Mouse (Mus musculus) adrenal gland, postnatal 10 days (tissue): ENCODE data around the gene Rara. TPM values are rescaled to one million over a fixed set of nuclear protein-coding genes. Genes with fewer than 3 reads are reported as not detected.

Experiments used
- DNase-seq: peaks from one replicate; pipeline ENCODE4 v3.0.0; 2021; ENCODE audit warnings: mixed read lengths
- total RNA-seq, 2 experiments: library from RNA; stranded (reverse); gene quantifications; 2 replicates each; pipeline ENCODE4 v1.2.3; 2021

Gene Rara
- total RNA-seq, 2 experiments from 2014 or later = 26.2 to 34.7 TPM

- DNase-seq = peak; percentile 75
Measured at GRCm38 (mm10) chr11:98937914-98938694, 10.5 kb downstream of the Rara start.

GRCm38 (mm10) chr11:98938701-98939083 is 11.1 kb downstream of the Rara start:
- DNase-seq = peak; percentile 12

GRCm38 (mm10) chr11:98939084-98939952 is 11.7 kb downstream of the Rara start:
- DNase-seq = no peak

- no peak for DNase-seq
Measured at GRCm38 (mm10) chr11:98939953-98940641, 12.5 kb downstream of the Rara start.

GRCm38 (mm10) chr11:98940776-98941175 is 13.2 kb downstream of the Rara start:
- DNase-seq = no peak

GRCm38 (mm10) chr11:98941341-98941825 is 13.8 kb downstream of the Rara start:
- DNase-seq = peak; percentile 79

GRCm38 (mm10) chr11:98941826-98942550 is 14.4 kb downstream of the Rara start:
- peak; percentile 83 for DNase-seq

- DNase-seq = peak; percentile 41
Measured at GRCm38 (mm10) chr11:98942555-98942922, 14.9 kb downstream of the Rara start.

- DNase-seq = peak; percentile 69
Measured at GRCm38 (mm10) chr11:98942923-98943641, 15.5 kb downstream of the Rara start.

GRCm38 (mm10) chr11:98943741-98944461 is 16.3 kb downstream of the Rara start:
- DNase-seq = peak; percentile 59

- no peak for DNase-seq
Measured at GRCm38 (mm10) chr11:98944897-98945604, 17.4 kb downstream of the Rara start.

- DNase-seq = peak; percentile 86
Measured at GRCm38 (mm10) chr11:98945605-98945977, 18.0 kb downstream of the Rara start.

- no peak for DNase-seq
Measured at GRCm38 (mm10) chr11:98947969-98948569, 20.5 kb downstream of the Rara start.

GRCm38 (mm10) chr11:98949242-98949957 is 21.8 kb downstream of the Rara start:
- DNase-seq = no peak

GRCm38 (mm10) chr11:98949958-98950460 is 22.4 kb downstream of the Rara start:
- DNase-seq = peak; percentile 79

- no peak for DNase-seq
Measured at GRCm38 (mm10) chr11:98950484-98950883, 22.9 kb downstream of the Rara start.

GRCm38 (mm10) chr11:98951026-98951906 is 23.6 kb downstream of the Rara start:
- peak; percentile 94 for DNase-seq
